Mouse (Mus musculus) spleen, adult 12 weeks (tissue): ENCODE data around the gene Cfap97d1.

Experiments
- DNase-seq: peaks from one replicate; pipeline ENCODE4 v3.0.0; 2022; ENCODE audit warnings: low spot score

Cfap97d1 gene

DNA sequence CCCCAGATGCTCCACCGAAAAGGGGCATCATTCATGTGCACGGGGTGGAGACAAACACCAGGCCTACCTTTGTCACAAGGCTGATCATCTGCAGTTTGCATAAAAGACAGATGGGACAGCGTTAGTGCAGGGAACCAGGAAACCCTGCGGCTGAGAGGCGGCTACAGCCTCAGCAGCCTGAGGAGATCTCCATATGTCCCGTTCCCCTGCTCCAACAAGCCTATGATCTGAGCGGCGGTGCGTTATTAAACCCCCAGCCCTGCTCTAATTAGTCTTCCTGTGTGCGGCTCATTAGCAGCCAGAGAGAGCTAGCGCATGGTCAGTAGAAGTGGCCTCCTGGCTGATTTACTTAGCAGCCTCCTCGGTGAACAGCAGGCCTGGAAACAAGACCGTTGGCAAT, 26.1 kb downstream of the Cfap97d1 start:
- DNase-seq, result no peak

DNA sequence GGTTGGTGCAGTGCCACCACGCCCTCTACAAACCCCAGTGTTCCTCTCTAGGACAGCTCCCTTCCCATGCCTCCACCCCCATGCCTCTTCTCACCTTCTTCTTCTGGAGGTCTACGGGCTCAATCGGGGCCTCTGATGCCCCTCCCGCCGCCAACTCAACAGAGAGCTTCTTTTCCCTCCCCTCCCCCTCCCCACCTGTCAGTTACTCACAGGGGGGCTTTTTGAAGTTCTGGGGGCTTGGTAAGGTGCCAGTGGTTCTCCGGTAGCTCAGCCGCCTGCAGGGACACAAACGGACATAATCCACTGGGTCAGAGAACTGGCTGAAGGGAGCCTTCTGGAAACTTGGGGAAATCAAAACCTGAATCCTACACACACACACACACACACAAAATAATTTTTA, 27.4 kb downstream of the Cfap97d1 start:
- DNase-seq, result no peak

DNA sequence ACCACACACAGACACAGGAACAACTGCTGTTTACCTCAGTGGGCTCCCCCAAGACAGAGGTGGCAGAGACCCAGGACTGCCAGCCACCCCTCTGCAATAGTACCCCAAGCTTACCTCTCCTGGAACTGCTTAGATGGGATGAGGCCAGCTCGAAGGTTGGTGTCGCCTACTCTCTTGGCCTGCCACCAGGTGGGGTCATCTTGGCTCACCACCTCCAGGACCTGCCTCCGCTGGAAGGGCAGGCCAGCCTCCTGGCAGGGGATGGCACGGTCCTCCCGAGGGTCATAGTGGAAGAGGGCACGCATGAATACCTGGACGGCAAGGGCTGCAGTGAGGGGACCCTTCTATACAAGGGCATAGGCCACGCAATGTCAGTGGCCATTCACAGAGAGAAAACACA, 29.1 kb downstream of the Cfap97d1 start:
- no peak for DNase-seq

GRCm38 (mm10) chr11:102015472-102015871, 31.4 kb downstream of the Cfap97d1 start:
- DNase-seq, result no peak

GRCm38 (mm10) chr11:102016136-102016535, 32.1 kb downstream of the Cfap97d1 start:
- no peak for DNase-seq

DNA sequence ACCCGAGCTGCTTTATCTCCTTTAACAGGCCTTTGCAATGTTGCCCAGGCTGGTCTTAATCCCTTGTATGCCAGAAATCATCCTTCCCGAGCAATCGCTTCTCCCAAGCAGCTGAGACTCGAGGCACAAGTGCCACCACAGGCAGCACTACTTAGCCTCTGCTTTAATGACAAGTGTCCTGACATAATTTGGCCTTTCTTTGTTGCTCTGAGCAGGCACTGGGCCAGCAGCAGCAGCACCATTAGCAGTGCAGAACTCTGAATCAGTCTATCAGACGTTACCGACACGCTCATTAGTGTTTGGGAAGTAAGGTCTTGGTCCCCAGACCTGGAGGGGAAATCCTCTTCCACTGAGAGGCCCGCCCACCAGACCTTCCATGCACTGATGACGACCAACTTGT, 35.7 kb downstream of the Cfap97d1 start:
- no peak for DNase-seq

- no peak for DNase-seq
Measured at GRCm38 (mm10) chr11:102021196-102021595, 37.1 kb downstream of the Cfap97d1 start.

- DNase-seq, result no peak
Measured at GRCm38 (mm10) chr11:102023406-102023805, 39.3 kb downstream of the Cfap97d1 start.

GRCm38 (mm10) chr11:102024084-102024758, 40.1 kb downstream of the Cfap97d1 start:
- no peak for DNase-seq

- no peak for DNase-seq
Measured at GRCm38 (mm10) chr11:102024875-102025274, 40.8 kb downstream of the Cfap97d1 start.

DNA sequence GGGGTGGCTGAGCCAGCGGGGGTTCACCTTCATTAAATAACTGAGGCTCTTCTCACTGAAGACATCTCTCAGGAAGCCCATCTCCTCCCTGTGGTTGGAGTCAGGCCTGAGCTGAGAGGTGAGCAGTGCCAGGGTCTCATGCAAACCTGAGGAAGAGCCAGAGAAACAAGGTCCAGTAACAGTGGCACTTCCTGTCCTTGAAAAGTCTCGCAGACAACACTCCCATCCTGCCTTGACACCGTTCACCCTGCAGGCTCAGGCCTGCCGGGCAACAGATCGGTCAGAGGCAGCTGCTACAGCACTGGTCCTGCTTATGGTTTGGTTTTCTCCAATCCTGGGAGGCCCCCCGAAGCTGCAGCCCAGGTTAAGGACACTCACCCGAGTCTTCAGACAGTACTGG, 41.3 kb downstream of the Cfap97d1 start:
- no peak for DNase-seq

DNA sequence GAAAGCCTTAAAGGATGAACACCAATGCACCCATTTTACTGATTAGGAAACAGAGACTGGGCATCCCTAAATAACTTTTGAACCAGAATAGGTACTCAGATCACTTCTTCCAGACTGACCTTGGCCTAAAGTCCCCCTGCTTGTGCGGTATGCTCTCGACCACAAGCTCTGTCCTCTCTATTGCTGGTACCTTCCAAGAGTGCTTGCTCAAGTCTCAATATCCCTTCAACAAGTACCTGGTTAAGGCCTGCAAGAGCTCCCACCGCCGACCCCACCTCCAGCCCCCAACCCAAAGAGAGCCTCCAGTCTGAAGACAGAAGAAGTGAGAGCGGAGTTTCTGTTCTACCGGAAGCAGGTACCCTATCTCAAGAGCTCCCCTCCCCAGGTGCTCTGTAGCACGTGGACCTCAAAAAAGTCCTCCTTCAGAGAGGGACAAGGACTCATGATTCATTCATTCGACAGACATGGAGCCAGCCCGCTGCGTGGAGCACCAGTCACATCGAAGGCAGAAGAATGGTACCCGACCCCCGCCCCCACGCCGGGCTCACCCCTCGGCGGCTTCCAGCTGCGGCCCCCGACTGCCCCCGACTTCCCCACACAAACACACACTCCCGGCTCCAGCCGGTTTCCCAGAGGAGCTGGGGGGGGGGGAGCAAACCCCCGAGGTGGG, 42.0 kb downstream of the Cfap97d1 start:
- no peak for DNase-seq

GRCm38 (mm10) chr11:102026694-102027360, 42.7 kb downstream of the Cfap97d1 start:
- no peak for DNase-seq

DNA sequence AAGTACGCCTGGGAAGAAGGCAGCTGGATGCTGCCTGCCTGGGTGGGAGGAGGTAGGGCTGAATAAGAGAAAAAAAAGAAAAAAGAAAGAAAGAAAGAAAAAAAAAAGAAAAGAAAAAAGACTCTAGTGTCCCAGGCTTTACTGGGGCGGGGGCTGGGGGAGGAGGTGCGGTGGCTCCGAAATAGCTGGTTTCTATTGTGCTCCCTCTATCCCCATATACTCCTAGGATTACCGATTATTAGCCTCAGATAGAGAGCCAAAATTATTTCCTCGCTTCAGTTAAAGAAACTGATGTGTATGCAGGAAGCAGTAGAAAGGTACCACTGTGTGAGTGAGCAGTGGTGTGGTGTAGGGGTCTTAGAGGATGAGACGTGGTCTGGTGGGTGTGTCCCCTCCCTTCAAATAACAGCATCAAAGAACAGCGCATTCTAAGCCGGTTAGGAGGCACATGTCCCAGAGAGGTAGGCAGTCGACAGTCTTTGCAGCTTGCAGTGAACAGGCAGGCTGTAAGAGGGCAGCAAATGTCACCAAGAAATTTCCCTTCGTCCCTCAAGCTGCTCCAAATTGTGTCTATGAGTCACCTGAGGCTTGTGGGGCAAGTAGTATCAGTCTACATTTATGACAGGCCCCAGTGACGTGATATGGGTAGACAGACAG, 43.4 kb downstream of the Cfap97d1 start:
- no peak for DNase-seq

DNA sequence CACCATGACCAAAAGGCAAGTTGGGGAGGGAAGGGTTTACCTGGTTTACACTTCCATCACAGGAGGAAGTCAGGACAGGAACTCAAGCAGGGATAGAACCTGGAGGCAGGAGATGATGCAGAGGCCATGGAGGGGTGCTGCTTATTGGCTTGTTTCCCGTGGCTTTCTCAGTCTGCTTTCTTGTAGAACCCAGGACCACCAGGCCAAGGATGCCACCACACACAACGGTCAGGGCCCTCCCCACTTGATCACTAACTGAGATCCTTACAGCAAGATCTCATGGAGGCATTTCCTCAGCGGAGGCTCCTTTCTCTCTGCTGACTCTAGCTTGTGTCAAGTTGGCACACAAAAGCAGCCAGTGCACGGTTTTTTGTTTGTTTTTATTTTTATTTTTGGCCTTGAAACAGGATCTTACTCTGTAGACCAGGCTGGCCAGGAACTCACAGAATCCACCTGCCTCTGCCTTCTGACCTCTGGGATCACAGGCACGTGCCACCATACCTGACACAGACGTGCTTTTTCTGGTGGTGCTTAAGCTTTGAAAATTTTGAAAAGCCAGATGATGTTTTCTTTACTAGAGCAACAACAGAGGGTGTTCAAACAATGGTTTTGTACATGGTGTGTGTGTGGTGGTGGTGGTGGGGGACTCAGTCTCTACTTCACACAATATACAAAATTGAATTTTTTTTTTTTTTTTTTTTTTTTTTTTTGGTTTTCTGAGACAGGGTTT, 44.2 kb downstream of the Cfap97d1 start, which contains the start of gene Mpp3:
Mpp3 (minus strand) TSS at position 375 of the 730 bp plus-strand sequence.
- no peak for DNase-seq

DNA sequence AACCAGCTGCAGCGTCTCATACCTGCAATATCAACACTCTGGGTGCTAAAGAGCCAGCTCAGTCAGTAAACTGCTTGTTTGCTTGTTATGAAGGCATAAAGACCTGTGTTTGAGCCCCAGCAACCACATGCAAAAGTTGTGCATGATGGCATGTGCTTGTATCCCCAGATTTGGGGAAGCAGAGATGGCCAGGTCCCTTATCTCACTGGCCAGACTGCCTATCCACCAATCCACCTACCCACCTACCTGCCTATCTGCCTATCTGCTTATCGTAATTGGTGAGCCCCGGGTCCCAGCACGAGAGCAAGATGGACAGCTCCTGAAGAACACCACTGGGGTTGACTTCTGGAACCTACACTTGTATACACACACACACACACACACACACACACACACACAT, 45.2 kb downstream of the Cfap97d1 start:
- DNase-seq, result no peak

DNA sequence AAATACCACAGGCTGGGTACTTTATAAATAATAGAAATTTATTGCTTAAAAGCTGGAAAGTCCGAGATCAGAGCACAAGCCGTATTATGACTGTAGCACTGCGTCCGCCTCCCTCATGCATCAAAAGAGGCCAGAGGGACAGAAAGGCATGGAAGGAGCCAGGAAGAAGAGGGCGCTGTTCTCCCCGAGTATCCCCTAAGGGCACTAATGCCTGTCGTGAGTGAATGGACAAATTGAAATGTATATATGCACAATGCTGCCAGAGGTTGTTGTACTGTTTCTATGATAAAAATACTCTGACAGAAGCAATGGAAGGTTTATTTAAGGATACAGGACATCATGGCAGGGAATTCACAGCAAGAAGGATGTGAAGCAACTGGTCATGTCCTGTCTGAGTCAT, 45.9 kb downstream of the Cfap97d1 start:
- no peak for DNase-seq

DNA sequence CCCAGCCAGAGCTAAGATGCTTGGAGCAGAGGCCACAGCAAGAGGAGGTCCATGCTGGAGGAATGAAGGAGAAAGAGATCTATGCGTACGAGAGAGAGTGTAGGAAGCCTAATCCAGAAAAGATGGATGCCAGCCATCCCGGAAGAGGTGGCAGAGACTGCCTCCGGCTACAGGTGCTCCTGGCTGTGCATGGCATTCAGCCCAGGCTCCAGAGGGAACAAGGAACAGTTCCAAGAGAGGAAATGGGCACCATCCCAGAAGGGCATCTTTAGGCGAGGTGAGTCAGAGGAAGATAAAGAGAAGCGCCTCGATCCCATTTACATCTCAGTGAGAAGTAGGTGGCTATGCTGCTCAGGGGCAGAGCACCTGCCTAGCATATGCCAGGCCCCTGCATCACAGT, 47.1 kb downstream of the Cfap97d1 start:
- no peak for DNase-seq

GRCm38 (mm10) chr11:102033055-102033591, 49.0 kb downstream of the Cfap97d1 start:
- no peak for DNase-seq

GRCm38 (mm10) chr11:102034887-102035286, 50.8 kb downstream of the Cfap97d1 start:
- DNase-seq, result no peak

DNA sequence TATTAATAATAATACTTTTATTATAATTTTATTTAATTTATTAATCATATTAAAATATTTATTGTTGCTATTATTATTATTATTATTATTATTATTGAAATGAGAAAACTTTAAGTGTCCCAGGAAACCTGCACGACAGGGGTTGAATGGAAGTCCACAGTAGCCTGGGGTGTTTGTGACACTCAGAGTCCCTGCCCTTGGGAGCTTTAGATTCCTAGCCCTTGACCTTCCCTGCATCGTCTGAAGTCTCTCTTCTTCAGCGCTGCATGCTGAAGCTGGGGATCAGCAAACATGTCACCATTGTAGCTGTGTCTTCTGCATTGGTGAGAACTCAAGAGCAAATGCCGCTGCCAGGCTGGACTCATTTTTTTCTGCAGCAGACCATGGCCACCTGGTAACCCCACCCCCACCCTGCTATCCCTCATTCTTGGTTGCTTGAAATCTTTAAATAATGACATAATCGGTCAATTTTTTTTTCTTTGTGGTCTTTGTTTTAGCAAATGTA, 51.4 kb downstream of the Cfap97d1 start:
- no peak for DNase-seq

GRCm38 (mm10) chr11:102036336-102036735, 52.3 kb downstream of the Cfap97d1 start:
- no peak for DNase-seq
